Mouse (Mus musculus): ENCODE measurements around the gene Elf1. TPM values are rescaled to one million over a fixed set of nuclear protein-coding genes. Genes with fewer than 3 reads are reported as not detected.

Elf1 gene
- polyA plus RNA-seq, 1 experiment from 2014 or later = 3.3 TPM

- no peak overlapping the region for H3K4me2 ChIP-seq (replicated peaks)
- no peaks in the 10 kb centered on the region for H3K9me3 ChIP-seq
- no peak overlapping the region for H3K27ac ChIP-seq (replicated peaks)
- 97% methylated on average over 8 of the region's 8 CpGs for WGBS
- no peak for ATAC-seq (replicated peaks)
- no peak overlapping the region for H3K9ac ChIP-seq (replicated peaks)
- H3K36me3 ChIP-seq = peaks cover 4% of the 10 kb centered on the region; the same call in 1 of the 2 replicates
- H3K4me1 ChIP-seq = peaks cover 18% of the 10 kb centered on the region
- H3K27me3 ChIP-seq = no peaks in the 10 kb centered on the region
- H3K4me3 ChIP-seq = no peak overlapping the region
Observed at GRCm38 (mm10) chr14:79590916-79591315, 109.9 kb downstream of the Elf1 start.

- Histone ChIP-seq H3K9ac (replicated peaks) (no peak overlapping the region), H3K9me3 (no peaks in the 10 kb centered on the region)
- WGBS = 81% methylated on average over 2 of the region's 2 CpGs
Observed at GRCm38 (mm10) chr14:79591611-79592010, 110.6 kb downstream of the Elf1 start.

GRCm38 (mm10) chr14:79594069-79594468 is 113.1 kb downstream of the Elf1 start:
- no peak for ATAC-seq (replicated peaks)
- no peak overlapping the region for H3K27ac ChIP-seq (replicated peaks)
- peaks cover 6% of the 10 kb centered on the region for H3K4me1 ChIP-seq
- no peaks in the 10 kb centered on the region for H3K9me3 ChIP-seq
- WGBS = 91% methylated on average over 5 of the region's 5 CpGs
- no peaks in the 10 kb centered on the region for H3K27me3 ChIP-seq
- no peak overlapping the region for H3K9ac ChIP-seq (replicated peaks)
- no peak overlapping the region for H3K4me3 ChIP-seq
- H3K4me2 ChIP-seq (replicated peaks) = no peak overlapping the region
- peaks cover 20% of the 10 kb centered on the region for H3K36me3 ChIP-seq

More at GRCm38 (mm10) chr14:79591611-79592010, 110.6 kb downstream of the Elf1 start:
- Histone ChIP-seq H3K4me1 (peaks cover 18% of the 10 kb centered on the region), H3K27me3 (no peaks in the 10 kb centered on the region), H3K4me3 (no peak overlapping the region), H3K27ac (replicated peaks) (no peak overlapping the region), H3K4me2 (replicated peaks) (no peak overlapping the region), H3K36me3 (peaks cover 10% of the 10 kb centered on the region)
- ATAC-seq (replicated peaks) = no peak

- H3K9me3 ChIP-seq = no peaks in the 10 kb centered on the region
- peaks cover 44% of the 10 kb centered on the region for H3K36me3 ChIP-seq
- no peaks in the 10 kb centered on the region for H3K27me3 ChIP-seq
- H3K4me1 ChIP-seq = no peaks in the 10 kb centered on the region
- H3K9ac ChIP-seq (replicated peaks) = no peak overlapping the region
- no peak overlapping the region for H3K4me2 ChIP-seq (replicated peaks)
- no peak overlapping the region for H3K27ac ChIP-seq (replicated peaks)
- ATAC-seq (replicated peaks) = no peak
- 65% methylated on average over 4 of the region's 4 CpGs for WGBS
- no peak overlapping the region for H3K4me3 ChIP-seq
Observed at GRCm38 (mm10) chr14:79596602-79597001, 115.6 kb downstream of the Elf1 start.

DNA sequence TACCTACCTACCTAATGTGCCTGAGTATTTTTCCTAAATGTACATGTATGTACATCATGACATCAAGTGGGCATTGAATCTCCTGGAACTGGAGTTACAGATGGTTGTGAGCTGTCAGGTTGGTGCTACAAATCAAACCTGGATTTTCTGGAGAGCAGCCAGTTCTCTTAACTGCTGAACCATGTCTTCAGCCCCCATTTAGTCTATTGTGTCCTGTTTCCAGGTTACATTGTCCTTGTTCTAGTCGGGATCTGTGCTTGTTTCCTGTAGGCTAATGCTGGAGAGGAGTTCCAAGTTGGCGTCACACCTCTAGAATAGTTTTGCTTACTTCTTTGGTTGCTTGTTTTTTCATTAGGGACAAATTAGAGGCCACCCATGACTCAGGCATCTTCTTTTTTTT is 124.9 kb downstream of the Elf1 start:
- Histone ChIP-seq H3K4me1 (no peaks in the 10 kb centered on the region), H3K4me2 (replicated peaks) (no peak overlapping the region), H3K27ac (replicated peaks) (no peak overlapping the region), H3K9ac (replicated peaks) (no peak overlapping the region), H3K4me3 (no peak overlapping the region), H3K36me3 (peaks cover 68% of the 10 kb centered on the region), H3K27me3 (no peaks in the 10 kb centered on the region), H3K9me3 (no peaks in the 10 kb centered on the region)
- WGBS = 74% methylated on average over 2 of the region's 2 CpGs
- no peak for ATAC-seq (replicated peaks)

GRCm38 (mm10) chr14:79606392-79606791 is 125.4 kb downstream of the Elf1 start:
- WGBS = 89% methylated on average over 6 of the region's 6 CpGs
- H3K36me3 ChIP-seq = peaks cover 70% of the 10 kb centered on the region
- H3K4me3 ChIP-seq = no peak overlapping the region

DNA sequence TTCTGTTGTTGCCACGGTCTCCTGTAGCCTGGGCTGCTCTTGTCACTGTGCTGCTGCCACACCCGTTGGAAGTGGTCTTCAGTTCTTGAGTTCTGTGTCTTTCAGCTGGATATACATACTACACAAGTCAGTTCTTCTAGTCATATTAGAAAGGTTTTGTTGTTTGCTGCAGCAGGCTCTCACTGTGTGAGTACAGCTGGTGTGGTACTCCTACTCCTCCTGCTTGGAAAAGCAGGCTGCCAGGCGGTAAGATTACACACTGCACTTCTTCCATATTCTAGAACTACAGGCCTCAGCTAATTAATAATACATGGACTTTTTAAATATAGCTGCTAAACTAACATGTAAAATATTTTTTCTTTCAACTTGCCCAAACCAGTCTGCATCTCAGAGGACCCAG is 125.9 kb downstream of the Elf1 start:
- Histone ChIP-seq H3K4me2 (replicated peaks) (no peak overlapping the region), H3K4me3 (no peak overlapping the region), H3K27me3 (no peaks in the 10 kb centered on the region), H3K36me3 (peaks cover 69% of the 10 kb centered on the region), H3K4me1 (no peaks in the 10 kb centered on the region), H3K27ac (replicated peaks) (no peak overlapping the region), H3K9me3 (no peaks in the 10 kb centered on the region), H3K9ac (replicated peaks) (no peak overlapping the region)
- WGBS = 89% methylated on average over 3 of the region's 3 CpGs
- ATAC-seq (replicated peaks) = no peak

More at GRCm38 (mm10) chr14:79606392-79606791, 125.4 kb downstream of the Elf1 start:
- no peak overlapping the region for H3K27ac ChIP-seq (replicated peaks)
- no peaks in the 10 kb centered on the region for H3K27me3 ChIP-seq
- no peak overlapping the region for H3K9ac ChIP-seq (replicated peaks)
- H3K9me3 ChIP-seq = no peaks in the 10 kb centered on the region
- no peaks in the 10 kb centered on the region for H3K4me1 ChIP-seq
- ATAC-seq (replicated peaks) = no peak
- no peak overlapping the region for H3K4me2 ChIP-seq (replicated peaks)

- Histone ChIP-seq H3K9me3 (no peaks in the 10 kb centered on the region), H3K36me3 (peaks cover 69% of the 10 kb centered on the region), H3K4me1 (no peaks in the 10 kb centered on the region), H3K27me3 (no peaks in the 10 kb centered on the region), H3K4me3 (no peak overlapping the region), H3K4me2 (replicated peaks) (no peak overlapping the region), H3K27ac (replicated peaks) (no peak overlapping the region), H3K9ac (replicated peaks) (no peak overlapping the region)
- ATAC-seq (replicated peaks) = no peak
- WGBS = 94% methylated on average over 4 of the region's 4 CpGs
Observed at GRCm38 (mm10) chr14:79607352-79607751, 126.4 kb downstream of the Elf1 start.

DNA sequence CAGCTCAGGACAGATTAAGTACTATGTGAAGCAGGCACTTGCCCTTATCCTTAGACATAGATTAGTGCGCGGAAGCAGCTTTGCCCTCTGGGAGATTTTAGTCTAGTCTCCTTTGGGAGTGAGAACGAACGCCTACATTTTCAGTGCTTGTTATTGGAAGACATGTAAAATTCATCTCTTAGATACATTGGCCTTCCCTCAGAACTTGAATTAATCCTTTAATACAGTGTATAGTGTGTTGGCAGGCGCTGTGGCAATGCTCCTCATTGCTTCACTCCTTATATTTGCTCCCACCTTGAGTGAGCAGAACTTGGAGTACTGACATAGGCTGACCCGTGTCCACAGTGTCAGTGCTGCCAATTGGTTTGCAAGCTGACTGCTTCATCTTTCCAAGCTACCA is 127.3 kb downstream of the Elf1 start:
- 98% methylated on average over 6 of the region's 6 CpGs for WGBS

DNA sequence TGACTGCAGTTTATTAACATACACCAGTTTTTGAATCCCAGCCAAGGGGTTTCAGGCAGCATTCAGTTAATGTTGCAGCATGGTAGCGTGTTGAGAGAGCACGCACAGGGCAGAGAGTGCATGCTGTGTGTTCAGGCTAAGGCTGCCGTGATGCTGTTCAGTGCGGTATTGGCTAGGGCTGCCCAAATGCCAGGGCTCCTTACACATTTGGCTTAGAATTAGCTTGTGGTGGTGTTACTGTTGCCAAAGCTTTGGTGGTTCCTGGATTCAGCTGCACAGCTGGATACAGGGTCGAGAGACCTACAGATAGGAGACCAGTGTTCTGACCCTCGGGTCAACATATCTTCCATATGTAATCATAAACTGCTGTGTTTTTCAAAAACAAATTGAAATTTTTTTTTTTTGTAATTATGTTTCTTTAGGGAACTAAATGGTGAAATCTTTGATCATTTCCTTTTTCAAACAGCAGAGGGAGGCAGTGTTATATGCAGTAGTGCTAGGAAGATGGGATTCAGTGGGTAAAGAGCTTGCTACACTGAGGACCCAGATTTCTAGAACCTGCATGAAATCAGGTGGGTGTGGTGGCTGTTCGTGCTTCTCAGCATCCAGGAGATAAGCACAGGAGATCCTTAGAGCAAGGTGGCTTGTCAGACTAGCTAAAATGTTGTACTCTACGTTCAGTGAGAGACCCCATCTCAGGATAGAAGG is 136.3 kb downstream of the Elf1 start:
- no peak overlapping the region for H3K4me2 ChIP-seq (replicated peaks)
- ATAC-seq (replicated peaks) = peak; percentile 80
- 0 out of 2 replicates have a peak overlapping the region, but pooled peaks have one; percentile 4 for H3K27ac ChIP-seq (replicated peaks)
- no peaks in the 10 kb centered on the region for H3K9me3 ChIP-seq
- no peaks in the 10 kb centered on the region for H3K4me1 ChIP-seq
- H3K9ac ChIP-seq (replicated peaks) = no peak overlapping the region
- 81% methylated on average over 8 of the region's 8 CpGs for WGBS
- no peaks in the 10 kb centered on the region for H3K27me3 ChIP-seq
- H3K36me3 ChIP-seq = peaks cover 38% of the 10 kb centered on the region
- H3K4me3 ChIP-seq = no peak overlapping the region

More for the DNA sequence above, 127.3 kb downstream of the Elf1 start:
- no peak overlapping the region for H3K4me2 ChIP-seq (replicated peaks)
- no peaks in the 10 kb centered on the region for H3K9me3 ChIP-seq
- H3K9ac ChIP-seq (replicated peaks) = no peak overlapping the region
- no peak overlapping the region for H3K27ac ChIP-seq (replicated peaks)
- peaks cover 72% of the 10 kb centered on the region for H3K36me3 ChIP-seq
- no peak for ATAC-seq (replicated peaks)
- no peak overlapping the region for H3K4me3 ChIP-seq
- no peaks in the 10 kb centered on the region for H3K4me1 ChIP-seq
- no peaks in the 10 kb centered on the region for H3K27me3 ChIP-seq

GRCm38 (mm10) chr14:79619802-79620201 is 138.8 kb downstream of the Elf1 start:
- no peak overlapping the region for H3K4me2 ChIP-seq (replicated peaks)
- H3K9ac ChIP-seq (replicated peaks) = no peak overlapping the region
- no peaks in the 10 kb centered on the region for H3K9me3 ChIP-seq
- H3K36me3 ChIP-seq = peaks cover 36% of the 10 kb centered on the region
- no peak overlapping the region for H3K27ac ChIP-seq (replicated peaks)
- no peaks in the 10 kb centered on the region for H3K4me1 ChIP-seq
- 90% methylated on average over 7 of the region's 7 CpGs for WGBS
- H3K27me3 ChIP-seq = no peaks in the 10 kb centered on the region
- no peak overlapping the region for H3K4me3 ChIP-seq
- ATAC-seq (replicated peaks) = no peak

- Histone ChIP-seq H3K36me3 (peaks cover 45% of the 10 kb centered on the region), H3K9ac (replicated peaks) (no peak overlapping the region), H3K9me3 (no peaks in the 10 kb centered on the region), H3K4me1 (no peaks in the 10 kb centered on the region), H3K4me2 (replicated peaks) (no peak overlapping the region), H3K4me3 (no peak overlapping the region), H3K27me3 (no peaks in the 10 kb centered on the region), H3K27ac (replicated peaks) (no peak overlapping the region)
- no peak for ATAC-seq (replicated peaks)
- WGBS = 88% methylated on average over 3 of the region's 3 CpGs
Observed at GRCm38 (mm10) chr14:79621143-79621542, 140.1 kb downstream of the Elf1 start.
